Mouse (Mus musculus) natural killer cell, adult 2 months (primary cell): ENCODE results near the gene Sema4f.
A peak's percentile ranks its signal among the peaks of the same experiment; 100 is the strongest.

Experiments
- DNase-seq, 2 experiments: peaks; one replicate each; pipeline ENCODE4 v3.0.0; 2022; ENCODE audit warnings: low spot score in 2 of 2

Sema4f gene

DNA sequence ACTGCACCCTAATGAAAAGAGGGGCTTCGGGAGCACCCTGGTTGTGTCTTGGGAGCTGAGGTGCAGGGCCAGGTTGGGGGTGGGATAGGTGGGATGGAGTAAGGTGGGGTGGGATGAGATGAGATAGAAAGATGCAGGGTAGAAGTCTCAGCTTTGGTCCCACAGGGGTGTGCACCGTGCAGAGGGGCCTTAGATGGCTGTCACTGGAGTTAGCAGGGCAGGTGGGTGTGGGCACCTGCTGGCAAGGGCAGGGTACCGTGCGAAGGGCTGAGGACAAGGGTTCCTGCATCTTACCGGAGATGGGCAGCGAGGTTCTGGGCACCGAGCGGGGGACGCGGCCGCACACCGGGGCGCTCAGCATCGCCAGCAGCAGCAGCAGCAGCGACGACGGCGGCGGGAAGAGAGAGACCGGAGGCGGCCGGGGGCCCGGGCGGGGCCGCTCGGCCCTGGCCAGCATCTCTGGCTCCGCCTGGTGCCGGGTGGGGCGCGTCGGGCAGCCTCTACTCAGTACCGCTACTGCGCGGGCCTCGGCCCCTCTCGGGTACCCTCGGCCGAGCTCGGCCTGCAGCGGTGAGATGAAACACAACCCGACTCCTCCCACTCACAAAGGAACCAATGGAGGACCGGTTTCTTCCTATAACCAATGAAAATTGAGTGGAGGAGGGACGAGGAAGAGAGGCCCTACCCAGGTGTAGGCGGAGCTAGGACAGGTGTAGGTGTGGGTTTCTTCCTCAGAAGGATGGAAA is at the start of gene Sema4f:
TSS of gene Sema4f (minus strand) at position 603 of the 746 bp plus-strand sequence.
- peak; percentile 33 to 38 for DNase-seq

- DNase-seq: no peak
Observed at GRCm38 (mm10) chr6:82987411-82987971, 47.9 kb upstream of the Sema4f start.

- DNase-seq: peak; percentile 42 to 50
Observed at GRCm38 (mm10) chr6:82971031-82971430, 31.5 kb upstream of the Sema4f start.

GRCm38 (mm10) chr6:82969249-82970084 is 29.9 kb upstream of the Sema4f start:
- no peak for DNase-seq

DNA sequence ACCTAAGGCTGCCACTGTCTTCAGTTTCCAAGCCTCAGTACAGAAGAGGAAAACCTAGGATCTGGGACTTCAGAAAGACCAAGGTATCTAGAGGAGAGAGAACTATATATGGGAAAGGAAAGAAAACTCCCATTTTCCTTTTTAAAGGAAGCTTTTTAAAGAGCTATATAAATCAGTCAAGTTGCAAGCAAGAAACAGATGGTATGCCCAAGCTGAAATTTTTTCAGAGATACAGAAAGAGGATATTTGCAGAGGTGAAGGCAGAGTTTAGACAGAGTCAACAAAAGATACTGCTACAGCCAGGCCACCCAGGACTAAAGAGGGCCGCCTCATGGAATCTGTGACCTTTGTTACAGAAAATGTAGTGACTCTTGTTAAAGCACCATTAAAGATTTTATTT is 22.1 kb upstream of the Sema4f start:
- no peak for DNase-seq

- no peak for DNase-seq
Observed at GRCm38 (mm10) chr6:82956553-82957251, 17.1 kb upstream of the Sema4f start.

GRCm38 (mm10) chr6:82946651-82947050 is 7.1 kb upstream of the Sema4f start, which contains the start of gene M1ap:
M1ap (plus strand) TSS chr6:82946902.
- no peak for DNase-seq

DNA sequence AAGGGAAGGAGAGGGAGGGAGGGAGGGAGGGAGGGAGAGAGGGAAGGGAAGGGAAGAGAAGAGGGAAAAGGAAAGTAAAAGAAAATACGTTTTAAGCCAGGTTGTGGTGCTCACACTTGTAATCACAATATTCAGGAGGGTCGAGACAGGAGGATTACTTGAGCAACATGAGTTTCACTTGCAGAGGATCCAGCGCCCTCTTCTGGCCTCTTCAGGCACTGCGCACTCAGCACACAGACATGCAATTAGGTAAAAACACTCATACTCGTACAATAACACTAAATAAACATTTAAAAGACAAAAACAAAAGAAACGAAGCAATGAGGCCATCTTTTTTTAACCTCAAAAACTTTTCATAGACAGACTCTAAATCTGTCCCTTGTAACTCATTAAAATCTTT is 6.2 kb upstream of the Sema4f start:
- DNase-seq: no peak

GRCm38 (mm10) chr6:82940765-82941164 is 1.2 kb upstream of the Sema4f start:
- no peak for DNase-seq

DNA sequence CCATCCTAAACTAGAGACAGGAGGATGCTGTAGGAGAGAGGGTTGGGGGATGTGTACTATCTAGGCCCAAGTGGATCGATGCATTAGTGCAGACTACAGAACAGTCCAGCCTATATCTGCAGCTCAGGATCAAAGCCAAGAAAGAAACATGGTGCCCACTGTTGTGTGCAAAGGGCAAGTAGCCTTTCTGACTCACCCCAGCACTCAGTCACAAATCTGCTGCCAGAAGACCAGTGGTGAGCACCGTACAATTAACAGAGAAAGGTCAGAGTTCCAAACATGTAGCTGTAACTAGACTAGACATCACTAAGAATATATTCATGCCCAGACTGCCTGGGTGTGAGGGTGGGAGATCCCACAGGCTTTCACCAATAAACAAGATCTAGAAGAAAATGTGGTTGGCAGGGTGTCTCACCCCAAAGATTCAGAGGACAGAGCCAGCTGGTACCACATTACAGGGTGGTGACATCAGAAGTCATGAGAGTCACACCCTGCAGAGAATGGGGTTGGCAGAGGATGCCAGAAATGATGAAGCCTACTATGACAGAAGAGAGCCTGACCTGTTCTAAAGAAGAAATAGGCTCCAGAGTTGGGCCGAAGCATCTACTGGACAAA is 4.8 kb downstream of the Sema4f start:
- no peak for DNase-seq

GRCm38 (mm10) chr6:82927617-82928016 is 12.0 kb downstream of the Sema4f start:
- DNase-seq: no peak

DNA sequence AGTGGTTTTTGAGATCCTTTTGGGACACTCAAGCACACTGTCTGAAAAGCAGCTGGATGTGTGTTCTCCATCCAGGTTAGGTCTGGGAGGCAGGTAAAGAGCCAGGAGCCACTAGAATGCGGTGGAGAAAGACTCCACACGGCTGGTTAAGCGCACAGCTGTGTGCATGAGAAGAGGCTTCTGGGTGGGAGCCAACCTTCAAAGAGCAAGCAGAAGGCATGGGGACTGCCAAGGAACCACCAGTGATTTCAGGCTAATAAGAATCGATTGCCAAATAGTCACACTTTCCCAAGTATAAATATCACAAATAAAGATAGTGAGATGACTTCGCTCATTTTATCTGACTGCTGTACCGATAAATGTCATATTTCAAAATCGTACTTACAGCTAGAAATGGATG is 13.0 kb downstream of the Sema4f start:
- DNase-seq: no peak

DNA sequence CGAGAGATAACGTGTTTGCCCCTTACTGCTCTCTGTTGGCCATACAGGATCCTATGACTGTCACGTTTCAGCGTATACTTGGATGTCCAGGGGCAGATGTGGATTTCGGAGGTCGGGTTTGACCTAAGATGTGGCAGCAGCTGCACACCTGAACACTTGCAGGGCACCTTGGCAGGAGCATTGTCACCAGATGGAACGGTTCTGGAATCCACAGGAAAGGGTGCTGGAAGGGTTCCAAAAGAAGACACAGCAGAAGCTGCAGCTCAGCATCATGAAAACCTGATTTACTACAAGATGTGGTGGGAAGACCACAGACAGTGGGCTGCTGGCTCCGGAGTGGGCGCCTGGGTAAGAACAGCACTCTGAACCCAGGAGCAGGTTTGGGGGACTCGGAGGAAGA is 13.5 kb downstream of the Sema4f start:
- no peak for DNase-seq

GRCm38 (mm10) chr6:82925005-82925404 is 14.6 kb downstream of the Sema4f start:
- no peak for DNase-seq

DNA sequence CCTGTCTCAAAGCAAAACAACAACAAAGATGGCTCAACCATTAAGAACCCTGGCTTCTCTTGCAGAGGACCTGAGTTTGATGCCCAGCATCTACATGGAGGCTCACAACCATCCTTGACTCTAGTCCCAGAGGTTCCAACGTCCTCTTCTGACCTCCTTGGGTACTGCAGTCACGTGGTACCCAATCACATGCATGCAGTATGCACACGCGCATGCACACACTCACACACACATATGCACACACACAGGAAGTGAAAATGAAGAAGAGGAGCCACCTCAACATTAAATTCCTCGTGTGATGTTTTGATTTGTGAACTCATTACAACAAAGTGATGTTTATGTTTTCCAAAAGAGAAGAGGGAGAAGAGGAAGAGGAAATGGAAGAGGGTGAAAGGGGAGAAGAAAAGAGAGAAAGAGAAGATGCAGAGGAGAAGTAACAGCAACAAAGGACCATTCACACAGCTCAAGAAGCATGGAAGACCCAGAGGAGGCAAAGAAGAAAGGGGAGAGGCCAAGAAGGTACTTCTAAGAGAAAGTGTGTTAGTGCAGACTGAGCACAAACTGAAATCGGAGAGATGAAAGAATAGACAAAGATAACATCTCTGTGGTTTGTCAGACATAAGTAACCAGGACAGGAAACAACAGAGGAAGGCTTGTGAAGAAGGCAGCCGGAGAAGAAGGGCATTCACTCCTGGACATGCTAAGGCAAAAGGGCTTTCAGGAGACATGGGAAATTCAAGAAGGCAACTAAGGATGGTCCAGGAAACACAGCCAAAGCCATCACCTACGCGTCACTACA is 17.9 kb downstream of the Sema4f start:
- peak in 1 of 2 experiments; percentile 16 for DNase-seq

DNA sequence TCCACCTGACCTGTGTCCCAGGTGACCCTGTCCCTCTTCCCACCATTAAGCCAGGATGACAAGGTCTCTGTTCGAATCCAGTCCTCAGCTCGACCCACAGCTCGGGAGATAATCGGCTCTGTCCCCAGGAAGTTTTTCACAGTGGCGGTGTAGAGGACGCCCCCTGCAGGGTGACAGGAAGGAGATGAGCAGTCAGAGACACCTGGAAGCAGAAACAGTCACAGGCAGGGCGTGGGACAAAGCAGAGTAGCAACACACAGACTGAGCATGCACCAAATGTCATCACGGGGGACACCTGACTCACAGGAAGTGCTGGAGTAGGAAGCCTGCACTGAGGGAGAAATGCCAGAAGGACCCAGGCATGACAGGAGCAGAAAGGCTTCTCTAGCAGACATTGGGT is 20.0 kb downstream of the Sema4f start:
- DNase-seq: no peak

- no peak for DNase-seq
Observed at GRCm38 (mm10) chr6:82918371-82918770, 21.2 kb downstream of the Sema4f start.

DNA sequence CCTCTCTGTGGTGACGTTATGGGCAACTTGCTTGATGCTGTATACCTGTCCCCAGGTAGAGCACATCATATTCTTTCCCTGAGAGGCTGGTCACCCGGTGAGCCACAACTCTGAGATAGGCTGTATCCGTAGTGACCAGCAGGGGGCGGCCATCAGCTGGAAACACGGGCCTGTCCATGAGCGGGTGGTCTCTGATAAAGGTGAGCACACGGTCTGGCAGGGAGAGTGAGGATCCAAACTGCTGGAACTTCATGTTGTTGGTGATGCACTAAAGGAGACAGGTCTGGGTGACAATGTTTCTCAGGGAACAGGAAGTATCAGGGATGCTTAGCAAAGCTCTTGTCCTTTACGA is 21.8 kb downstream of the Sema4f start:
- peak; percentile 40 to 47 for DNase-seq

DNA sequence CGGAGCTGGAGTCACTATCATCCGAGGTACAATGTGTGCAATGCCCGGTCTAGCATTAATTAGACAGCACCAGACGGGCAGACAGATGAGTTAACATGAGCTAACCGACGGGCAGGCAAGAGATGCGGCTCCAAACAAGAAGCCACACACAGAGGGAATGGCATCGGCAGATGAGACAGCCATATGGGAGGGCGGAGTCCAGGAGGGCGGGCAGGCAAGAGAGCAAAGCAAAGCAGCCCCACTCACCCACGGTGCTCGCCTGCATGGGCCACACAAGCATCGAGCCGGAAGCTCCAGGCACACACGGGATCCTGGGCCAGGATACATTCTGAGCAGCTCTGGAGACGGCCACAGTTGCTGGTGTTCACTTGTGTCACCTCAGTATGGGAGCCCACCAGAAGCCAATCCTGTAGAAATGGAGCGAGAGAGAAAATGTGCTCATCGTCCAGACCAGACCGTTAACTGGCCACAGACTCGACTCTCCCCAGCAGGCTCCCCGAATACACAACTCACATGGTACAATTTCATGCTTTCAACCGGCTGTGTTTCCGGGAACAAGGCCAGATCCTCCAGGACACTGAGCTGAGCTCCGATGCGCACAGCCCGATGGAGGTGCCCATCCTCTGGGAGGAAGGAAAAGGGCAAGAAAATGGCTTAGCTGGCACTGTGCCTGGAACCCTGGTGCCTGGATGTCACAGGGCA is 22.3 kb downstream of the Sema4f start:
- DNase-seq: no peak

- DNase-seq: no peak
Observed at GRCm38 (mm10) chr6:82916459-82916858, 23.1 kb downstream of the Sema4f start.
